Mouse (Mus musculus) liver, postnatal 0 days (tissue): ENCODE results near the gene Prkag2.

ENCODE experiments used
- CTCF ChIP-seq: sonication (generic); IDR thresholded peaks from 2 replicates; pipeline ENCODE4 v1.5.1; 2016; ENCODE audit warnings: antibody characterized with exemption, low read depth
- EP300 ChIP-seq: IDR thresholded peaks from 2 replicates; pipeline ENCODE4 v1.6.1; 2016; ENCODE audit warnings: antibody characterized with exemption, low read depth, mild to moderate bottlenecking

- TF ChIP-seq CTCF, result no peak
- no peak for TF ChIP-seq EP300
These were observed 213.2 kb downstream of the Prkag2 start for GRCm38 (mm10) chr5:24887271-24887670.
